In the genomic region with DNA sequence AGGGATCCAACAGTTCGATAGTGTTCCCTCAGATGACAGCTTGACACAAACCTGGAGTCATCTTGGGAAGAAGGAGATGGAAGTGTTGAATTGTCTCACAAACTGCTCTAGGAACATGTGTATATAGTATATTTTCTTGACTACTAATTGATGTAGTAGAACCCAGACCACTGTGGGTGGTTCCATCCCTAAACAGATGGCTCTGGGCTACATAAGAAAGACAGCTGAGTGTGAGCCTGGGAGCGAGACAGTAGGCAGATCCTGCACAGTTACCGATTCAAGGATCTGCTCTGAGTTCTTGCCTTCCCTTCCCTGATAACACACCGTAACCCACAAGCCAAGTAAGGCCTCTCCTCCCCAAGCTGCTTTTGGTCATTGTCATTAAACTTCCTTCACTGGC, we compare ENCODE assay signal across 20 mouse cellular contexts.
"Had no signal": no experiment of that assay in that cellular context is flagged by ENCODE, and none has a peak within 500 bp of the region (broad histone marks: within the 10 kb centered on the region; RNA-seq: fewer than 3 reads in every experiment).

No protein-coding gene starts in this region.

- H3K36me3 ChIP-seq: intestine, embryonic 15.5 days; kidney, embryonic 15.5 days; limb, embryonic 10.5 days; limb, embryonic 13.5 days; liver, embryonic 12.5 days; liver, embryonic 15.5 days; lung, embryonic 15.5 days had no signal

- H3K27me3 ChIP-seq: intestine, embryonic 15.5 days; kidney, embryonic 15.5 days; limb, embryonic 13.5 days; liver, embryonic 12.5 days; liver, embryonic 15.5 days; lung, embryonic 15.5 days had no signal

- H3K4me1 ChIP-seq: intestine, embryonic 15.5 days; liver, embryonic 15.5 days had no signal

- H3K9ac ChIP-seq: intestine, embryonic 15.5 days; kidney, embryonic 15.5 days; limb, embryonic 13.5 days; liver, embryonic 12.5 days; liver, embryonic 15.5 days; lung, embryonic 15.5 days had no signal

- H3K4me2 ChIP-seq: intestine, embryonic 15.5 days; kidney, embryonic 15.5 days; limb, embryonic 13.5 days; liver, embryonic 12.5 days; liver, embryonic 15.5 days; lung, embryonic 15.5 days; midbrain, embryonic 11.5 days had no signal

- H3K9me3 ChIP-seq: intestine, embryonic 15.5 days; kidney, embryonic 15.5 days; limb, embryonic 10.5 days; limb, embryonic 13.5 days; liver, embryonic 12.5 days; liver, embryonic 15.5 days; lung, embryonic 15.5 days had no signal

- H3K4me3 ChIP-seq: intestine, embryonic 15.5 days; kidney, embryonic 15.5 days; limb, embryonic 10.5 days; limb, embryonic 13.5 days; liver, embryonic 12.5 days; liver, embryonic 15.5 days; lung, embryonic 15.5 days had no signal

- H3K27ac ChIP-seq: intestine, embryonic 15.5 days; kidney, embryonic 15.5 days; limb, embryonic 10.5 days; limb, embryonic 13.5 days; liver, embryonic 12.5 days; liver, embryonic 15.5 days; lung, embryonic 15.5 days; stomach, postnatal 0 days had no signal

- ATAC-seq: intestine, embryonic 15.5 days; liver, embryonic 12.5 days had no signal

- DNase-seq: kidney, adult 11 months; kidney, adult 8-10 months; kidney, postnatal 10 days; kidney, postnatal 36 days; liver; lung, adult 18-20 months; lung, postnatal 10 days; lung, postnatal 4 days; midbrain, embryonic 14.5 days; right cerebral cortex, postnatal 4 days; thymus, postnatal 25 days had no signal
